Mouse (Mus musculus): Measurements from ENCODE around the gene Rfx7.
A peak's percentile ranks its signal among the peaks of the same experiment; 100 is the strongest.
"Not testable (repeated sequence)": the region's sequence is repeated elsewhere in the genome, so short reads cannot be mapped to it uniquely, and the experiment has no call there.

Rfx7 gene

GRCm38 (mm10) chr9:72664409-72665351 lies 132.6 kb downstream of the Rfx7 start:
- peak; percentile 59 for DNase-seq (ENCODE audit: low spot score)

GRCm38 (mm10) chr9:72665517-72665916 lies 133.5 kb downstream of the Rfx7 start:
- DNase-seq (ENCODE audit: low spot score), result no peak

GRCm38 (mm10) chr9:72666352-72667021 lies 134.4 kb downstream of the Rfx7 start:
- not testable (repeated sequence) for DNase-seq (ENCODE audit: low spot score)

- no peak for DNase-seq (ENCODE audit: low spot score)
Observed at GRCm38 (mm10) chr9:72667126-72667525, 135.1 kb downstream of the Rfx7 start.

GRCm38 (mm10) chr9:72669383-72669782 lies 137.3 kb downstream of the Rfx7 start:
- DNase-seq (ENCODE audit: low spot score), result no peak

- DNase-seq (ENCODE audit: low spot score), result peak; percentile 81
Observed at GRCm38 (mm10) chr9:72672361-72672760, 140.3 kb downstream of the Rfx7 start.
